In the genomic region with DNA sequence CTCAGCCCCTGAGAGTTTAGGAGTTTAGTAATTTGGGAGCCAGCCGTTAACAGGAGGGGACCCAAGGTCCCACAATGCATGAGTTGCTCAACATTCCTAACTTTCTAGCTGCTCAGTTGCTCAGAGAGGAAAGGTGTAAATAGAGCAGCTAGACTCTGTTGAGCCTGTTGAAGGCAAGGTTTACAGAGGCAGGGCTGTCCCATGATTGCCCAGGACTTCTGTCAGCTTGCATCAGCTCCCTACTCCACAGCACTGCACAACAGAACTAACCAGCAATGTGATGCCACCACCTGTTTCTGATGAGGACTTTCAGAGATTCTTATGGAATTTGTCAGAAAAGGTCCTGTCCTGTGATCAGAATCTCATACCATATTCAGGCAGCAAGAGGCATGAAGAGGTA, we compare ENCODE assay signal across 20 mouse cellular contexts.
"Had no signal": no experiment of that assay in that cellular context is flagged by ENCODE, and none has a peak within 500 bp of the region (broad histone marks: within the 10 kb centered on the region; RNA-seq: fewer than 3 reads in every experiment).

No protein-coding gene starts in this region.

- H3K36me3 ChIP-seq: intestine, embryonic 15.5 days; kidney, embryonic 15.5 days; lung, embryonic 15.5 days; midbrain, embryonic 15.5 days; neural tube, embryonic 13.5 days; stomach, embryonic 15.5 days had no signal

- H3K27me3 ChIP-seq: intestine, embryonic 15.5 days; kidney, embryonic 15.5 days; lung, embryonic 15.5 days; midbrain, embryonic 15.5 days; neural tube, embryonic 13.5 days; stomach, embryonic 15.5 days had no signal

- H3K27ac ChIP-seq: intestine, embryonic 15.5 days; kidney, embryonic 15.5 days; left cerebral cortex, adult 2 months; lung, embryonic 15.5 days; midbrain, embryonic 15.5 days; neural tube, embryonic 13.5 days; stomach, embryonic 15.5 days had no signal

- H3K9me3 ChIP-seq: intestine, embryonic 15.5 days; kidney, embryonic 15.5 days; lung, embryonic 15.5 days; midbrain, embryonic 15.5 days; neural tube, embryonic 13.5 days; stomach, embryonic 15.5 days had no signal

- H3K4me3 ChIP-seq: intestine, embryonic 15.5 days; kidney, embryonic 15.5 days; left cerebral cortex, adult 2 months; lung, embryonic 15.5 days; midbrain, embryonic 15.5 days; neural tube, embryonic 13.5 days; stomach, embryonic 15.5 days had no signal

- H3K4me1 ChIP-seq: intestine, embryonic 15.5 days; kidney, embryonic 15.5 days; lung, embryonic 15.5 days; midbrain, embryonic 15.5 days; neural tube, embryonic 13.5 days; stomach, embryonic 15.5 days had no signal

- DNase-seq: kidney, adult 11 months; kidney, adult 8-10 months; kidney, postnatal 10 days; kidney, postnatal 36 days; layer of hippocampus, postnatal 36 days; lung, adult 18-20 months; lung, postnatal 10 days; lung, postnatal 4 days; retina, postnatal 1 day; right cerebral cortex, postnatal 25 days; spleen, adult 18-20 months; thymus, postnatal 25 days had no signal

- ATAC-seq: intestine, embryonic 15.5 days; midbrain, embryonic 15.5 days had no signal

- H3K4me2 ChIP-seq: intestine, embryonic 15.5 days; kidney, embryonic 15.5 days; lung, embryonic 15.5 days; midbrain, embryonic 11.5 days; midbrain, embryonic 15.5 days; neural tube, embryonic 13.5 days; stomach, embryonic 15.5 days had no signal

- H3K9ac ChIP-seq: intestine, embryonic 15.5 days; kidney, embryonic 15.5 days; lung, embryonic 15.5 days; midbrain, embryonic 15.5 days; neural tube, embryonic 13.5 days; stomach, embryonic 15.5 days had no signal
